Mouse (Mus musculus): Measurements from ENCODE around the gene Dmc1.

The Dmc1 gene

GRCm38 (mm10) chr15:79604990-79605665 is at the start of gene Dmc1:
Dmc1 (minus strand) TSS chr15:79605109.
- peaks cover 37% of the 10 kb centered on the region for H3K4me1 ChIP-seq (replicated peaks; ENCODE audit: low read depth, low read length)
- TF ChIP-seq POU5F1 (IDR thresholded peaks at IDR 0.05; ENCODE audit: borderline replicate concordance, low read length) (no peak), CTCF (conservative IDR thresholded peaks at IDR 0.05; ENCODE audit: low read length) (no peak), NANOG (IDR thresholded peaks at IDR 0.05; ENCODE audit: borderline replicate concordance, low read length) (no peak)
- H3K27me3 ChIP-seq (ENCODE audit: insufficient read depth, low read length), result no peaks in the 10 kb centered on the region
- H3K9me3 ChIP-seq (ENCODE audit: low read length), result peaks cover 4% of the 10 kb centered on the region; the same call in 1 of the 2 replicates
- peak within 1 kb of the TSS; percentile 78 for H3K4me3 ChIP-seq (replicated peaks; ENCODE audit: low read length)
- H3K36me3 ChIP-seq (ENCODE audit: insufficient read depth, low read length), result peaks cover 32% of the 10 kb centered on the region

- Histone ChIP-seq H3K36me3 (ENCODE audit: insufficient read depth, low read length) (no peaks in the 10 kb centered on the region), H3K27me3 (ENCODE audit: insufficient read depth, low read length) (0 out of 2 replicates have a peak, but pooled peaks cover 3% of the 10 kb centered on the region), H3K4me1 (replicated peaks; ENCODE audit: low read depth, low read length) (peaks cover 25% of the 10 kb centered on the region), H3K4me3 (replicated peaks; ENCODE audit: low read length) (no peak overlapping the region), H3K9me3 (ENCODE audit: low read length) (no peaks in the 10 kb centered on the region)
- TF ChIP-seq CTCF (conservative IDR thresholded peaks at IDR 0.05; ENCODE audit: low read length) (peak; percentile 89), NANOG (IDR thresholded peaks at IDR 0.05; ENCODE audit: borderline replicate concordance, low read length) (no peak)
Observed at GRCm38 (mm10) chr15:79651481-79651880, 46.6 kb upstream of the Dmc1 start.

- Histone ChIP-seq H3K4me3 (replicated peaks; ENCODE audit: low read length) (no peak overlapping the region), H3K36me3 (ENCODE audit: insufficient read depth, low read length) (no peaks in the 10 kb centered on the region), H3K27me3 (ENCODE audit: insufficient read depth, low read length) (0 out of 2 replicates have a peak, but pooled peaks cover 3% of the 10 kb centered on the region), H3K9me3 (ENCODE audit: low read length) (no peaks in the 10 kb centered on the region), H3K4me1 (replicated peaks; ENCODE audit: low read depth, low read length) (peaks cover 25% of the 10 kb centered on the region)
- TF ChIP-seq CTCF (conservative IDR thresholded peaks at IDR 0.05; ENCODE audit: low read length), result peak; percentile 80
- no peak for TF ChIP-seq NANOG (IDR thresholded peaks at IDR 0.05; ENCODE audit: borderline replicate concordance, low read length)
Observed at GRCm38 (mm10) chr15:79650569-79650968, 45.7 kb upstream of the Dmc1 start.

- H3K9me3 ChIP-seq (ENCODE audit: low read length), result no peaks in the 10 kb centered on the region
- H3K36me3 ChIP-seq (ENCODE audit: insufficient read depth, low read length), result no peaks in the 10 kb centered on the region
- no peak overlapping the region for H3K4me3 ChIP-seq (replicated peaks; ENCODE audit: low read length)
- H3K4me1 ChIP-seq (replicated peaks; ENCODE audit: low read depth, low read length), result peaks cover 26% of the 10 kb centered on the region
- H3K27me3 ChIP-seq (ENCODE audit: insufficient read depth, low read length), result 0 out of 2 replicates have a peak, but pooled peaks cover 3% of the 10 kb centered on the region
- TF ChIP-seq POU5F1 (IDR thresholded peaks at IDR 0.05; ENCODE audit: borderline replicate concordance, low read length) (no peak), NANOG (IDR thresholded peaks at IDR 0.05; ENCODE audit: borderline replicate concordance, low read length) (no peak), CTCF (conservative IDR thresholded peaks at IDR 0.05; ENCODE audit: low read length) (no peak)
Observed at GRCm38 (mm10) chr15:79648130-79648529, 43.2 kb upstream of the Dmc1 start.

- no peak overlapping the region for H3K4me3 ChIP-seq (replicated peaks; ENCODE audit: low read length)
- 0 out of 2 replicates have a peak, but pooled peaks cover 7% of the 10 kb centered on the region for H3K27me3 ChIP-seq (ENCODE audit: insufficient read depth, low read length)
- no peaks in the 10 kb centered on the region for H3K36me3 ChIP-seq (ENCODE audit: insufficient read depth, low read length)
- no peaks in the 10 kb centered on the region for H3K9me3 ChIP-seq (ENCODE audit: low read length)
- no peak for TF ChIP-seq NANOG (IDR thresholded peaks at IDR 0.05; ENCODE audit: borderline replicate concordance, low read length)
- no peak for TF ChIP-seq CTCF (conservative IDR thresholded peaks at IDR 0.05; ENCODE audit: low read length)
- TF ChIP-seq POU5F1 (IDR thresholded peaks at IDR 0.05; ENCODE audit: borderline replicate concordance, low read length), result no peak
- peaks cover 39% of the 10 kb centered on the region for H3K4me1 ChIP-seq (replicated peaks; ENCODE audit: low read depth, low read length)
Observed at GRCm38 (mm10) chr15:79645483-79645882, 40.6 kb upstream of the Dmc1 start.

GRCm38 (mm10) chr15:79641135-79641817 is 36.4 kb upstream of the Dmc1 start:
- Histone ChIP-seq H3K36me3 (ENCODE audit: insufficient read depth, low read length) (no peaks in the 10 kb centered on the region), H3K27me3 (ENCODE audit: insufficient read depth, low read length) (0 out of 2 replicates have a peak, but pooled peaks cover 9% of the 10 kb centered on the region), H3K9me3 (ENCODE audit: low read length) (no peaks in the 10 kb centered on the region), H3K4me3 (replicated peaks; ENCODE audit: low read length) (no peak overlapping the region), H3K4me1 (replicated peaks; ENCODE audit: low read depth, low read length) (peaks cover 31% of the 10 kb centered on the region)
- TF ChIP-seq POU5F1 (IDR thresholded peaks at IDR 0.05; ENCODE audit: borderline replicate concordance, low read length) (no peak), NANOG (IDR thresholded peaks at IDR 0.05; ENCODE audit: borderline replicate concordance, low read length) (no peak), CTCF (conservative IDR thresholded peaks at IDR 0.05; ENCODE audit: low read length) (no peak)

- peak overlapping the region; percentile 24 for H3K4me3 ChIP-seq (replicated peaks; ENCODE audit: low read length)
- H3K36me3 ChIP-seq (ENCODE audit: insufficient read depth, low read length), result no peaks in the 10 kb centered on the region
- H3K4me1 ChIP-seq (replicated peaks; ENCODE audit: low read depth, low read length), result peaks cover 55% of the 10 kb centered on the region
- H3K9me3 ChIP-seq (ENCODE audit: low read length), result no peaks in the 10 kb centered on the region
- TF ChIP-seq CTCF (conservative IDR thresholded peaks at IDR 0.05; ENCODE audit: low read length), result no peak
- no peak for TF ChIP-seq POU5F1 (IDR thresholded peaks at IDR 0.05; ENCODE audit: borderline replicate concordance, low read length)
- TF ChIP-seq NANOG (IDR thresholded peaks at IDR 0.05; ENCODE audit: borderline replicate concordance, low read length), result no peak
- peaks cover 11% of the 10 kb centered on the region; the same call in 1 of the 2 replicates for H3K27me3 ChIP-seq (ENCODE audit: insufficient read depth, low read length)
Observed at GRCm38 (mm10) chr15:79630471-79630870, 25.6 kb upstream of the Dmc1 start.

GRCm38 (mm10) chr15:79619770-79620414 is 15.0 kb upstream of the Dmc1 start:
- H3K4me1 ChIP-seq (replicated peaks; ENCODE audit: low read depth, low read length), result peaks cover 57% of the 10 kb centered on the region
- peaks cover 8% of the 10 kb centered on the region; the same call in 1 of the 2 replicates for H3K36me3 ChIP-seq (ENCODE audit: insufficient read depth, low read length)
- no peaks in the 10 kb centered on the region for H3K9me3 ChIP-seq (ENCODE audit: low read length)
- TF ChIP-seq NANOG (IDR thresholded peaks at IDR 0.05; ENCODE audit: borderline replicate concordance, low read length) (no peak), CTCF (conservative IDR thresholded peaks at IDR 0.05; ENCODE audit: low read length) (no peak), POU5F1 (IDR thresholded peaks at IDR 0.05; ENCODE audit: borderline replicate concordance, low read length) (no peak)
- 0 out of 2 replicates have a peak overlapping the region, but pooled peaks have one; percentile 8 for H3K4me3 ChIP-seq (replicated peaks; ENCODE audit: low read length)
- peaks cover 6% of the 10 kb centered on the region; the same call in 1 of the 2 replicates for H3K27me3 ChIP-seq (ENCODE audit: insufficient read depth, low read length)
